Mouse (Mus musculus): ENCODE results near the gene Klf4.

Klf4 gene

DNA sequence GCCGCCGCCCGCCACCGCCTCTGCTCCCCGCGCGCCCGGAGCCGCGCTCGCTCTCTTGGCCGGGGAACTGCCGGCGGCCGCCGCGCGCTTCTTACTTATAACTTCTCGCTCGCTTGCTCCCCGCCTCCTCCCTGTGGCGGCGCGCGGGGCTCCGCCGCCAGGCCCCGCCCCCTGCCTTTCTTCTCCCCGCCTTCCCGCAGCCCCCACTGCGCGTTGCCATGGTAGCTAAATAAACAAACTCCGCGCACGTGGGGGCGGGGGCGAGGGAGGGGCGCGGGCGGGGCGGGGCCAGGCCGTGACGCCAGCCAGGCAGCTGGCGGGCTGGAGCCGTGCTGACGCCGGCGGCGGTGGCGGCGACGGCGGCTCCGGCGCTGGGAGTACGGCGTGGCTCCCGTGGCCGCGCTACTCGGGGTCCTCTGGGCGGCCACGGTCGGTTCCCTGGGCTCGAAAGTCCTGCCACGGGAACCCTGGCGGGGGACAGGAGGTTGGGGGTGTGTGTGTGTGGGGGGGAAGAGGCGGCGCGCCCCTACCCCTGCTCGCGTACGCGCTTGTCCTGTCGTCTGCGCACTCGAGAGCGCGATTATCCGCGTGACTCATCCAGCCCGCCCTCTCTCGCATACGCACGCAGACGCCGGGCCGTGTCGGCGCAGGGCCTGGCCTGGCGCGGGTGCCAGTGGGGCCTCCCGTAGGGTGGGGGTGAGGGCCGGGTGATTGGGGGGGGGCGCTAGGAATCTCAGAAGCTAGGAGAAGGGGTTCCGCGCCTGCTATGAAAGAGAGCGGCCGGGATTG lies at the start of gene Klf4:
Klf4 (minus strand) TSS at position 60 of the 789 bp plus-strand sequence.
- DNase-seq (ENCODE audit: low read depth, low spot score) = peak; percentile 94

GRCm38 (mm10) chr4:55571432-55571831 lies 39.2 kb upstream of the Klf4 start:
- DNase-seq (ENCODE audit: low read depth, low spot score) = no peak

GRCm38 (mm10) chr4:55567986-55568385 lies 35.7 kb upstream of the Klf4 start:
- DNase-seq (ENCODE audit: low read depth, low spot score) = no peak

- DNase-seq (ENCODE audit: low read depth, low spot score) = no peak
Observed at GRCm38 (mm10) chr4:55567575-55567974, 35.3 kb upstream of the Klf4 start.

GRCm38 (mm10) chr4:55564317-55564716 lies 32.1 kb upstream of the Klf4 start:
- no peak for DNase-seq (ENCODE audit: low read depth, low spot score)

- DNase-seq (ENCODE audit: low read depth, low spot score) = no peak
Observed at GRCm38 (mm10) chr4:55563050-55563449, 30.8 kb upstream of the Klf4 start.

GRCm38 (mm10) chr4:55562062-55562461 lies 29.8 kb upstream of the Klf4 start:
- no peak for DNase-seq (ENCODE audit: low read depth, low spot score)

DNA sequence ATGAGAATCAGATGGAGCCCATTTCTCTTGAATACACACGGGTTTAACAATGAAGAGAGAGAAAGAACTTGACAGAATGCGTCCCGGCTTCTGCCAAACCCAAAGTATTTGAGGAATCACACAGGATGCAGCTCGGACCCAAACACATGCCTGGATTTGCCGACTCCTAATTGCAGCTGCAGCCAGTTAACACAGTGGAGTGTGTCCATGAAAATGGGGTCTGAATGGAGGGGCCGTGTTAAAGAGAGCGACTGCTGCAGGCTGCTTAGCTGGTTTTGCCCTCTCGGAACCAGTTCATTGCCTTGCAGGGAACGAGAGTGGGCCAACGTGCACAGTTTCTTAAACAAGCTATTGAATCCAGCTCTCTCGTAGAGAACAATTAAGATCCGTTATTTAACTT lies 14.6 kb upstream of the Klf4 start:
- no peak for DNase-seq (ENCODE audit: low read depth, low spot score)

- DNase-seq (ENCODE audit: low read depth, low spot score) = no peak
Observed at GRCm38 (mm10) chr4:55542753-55543152, 10.5 kb upstream of the Klf4 start.

DNA sequence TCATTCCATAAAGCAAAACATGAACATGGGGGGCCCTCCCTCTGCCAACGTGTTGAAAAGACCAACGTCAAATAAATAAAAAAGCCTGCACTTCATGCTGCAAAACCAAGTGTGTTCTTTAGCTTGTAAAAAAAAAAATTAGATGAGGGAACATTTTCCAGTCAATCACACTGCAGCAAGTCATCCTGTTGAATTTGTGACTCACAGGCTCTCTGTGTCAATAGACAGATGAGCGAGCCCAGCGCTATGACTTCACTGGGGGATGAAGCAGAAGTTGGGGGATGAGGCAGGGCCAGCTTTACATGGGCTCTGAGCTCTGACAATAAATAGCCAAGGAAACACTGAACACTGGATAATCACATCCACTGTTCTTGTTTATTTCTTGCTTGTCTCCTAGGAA lies 9.4 kb upstream of the Klf4 start:
- DNase-seq (ENCODE audit: low read depth, low spot score) = no peak

DNA sequence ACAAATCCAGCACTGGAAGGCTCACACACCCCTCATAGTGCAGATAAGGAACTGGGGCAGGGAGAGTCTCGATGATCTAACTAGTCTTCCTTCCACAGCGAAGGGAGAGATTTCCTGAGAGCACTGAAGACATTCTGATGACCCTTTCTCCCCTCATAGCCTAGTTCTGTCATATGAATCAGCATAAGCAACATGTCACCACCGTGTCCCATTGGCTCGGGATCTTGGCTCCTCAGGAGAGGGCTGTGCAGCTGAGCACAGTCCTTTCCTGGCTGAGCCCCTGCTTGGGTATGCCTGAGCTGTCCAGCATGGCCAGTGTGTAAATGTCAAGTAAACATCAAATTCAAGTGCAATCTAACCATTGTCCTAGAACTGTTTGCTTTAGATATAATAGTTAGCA lies 9.0 kb upstream of the Klf4 start:
- DNase-seq (ENCODE audit: low read depth, low spot score) = no peak

DNA sequence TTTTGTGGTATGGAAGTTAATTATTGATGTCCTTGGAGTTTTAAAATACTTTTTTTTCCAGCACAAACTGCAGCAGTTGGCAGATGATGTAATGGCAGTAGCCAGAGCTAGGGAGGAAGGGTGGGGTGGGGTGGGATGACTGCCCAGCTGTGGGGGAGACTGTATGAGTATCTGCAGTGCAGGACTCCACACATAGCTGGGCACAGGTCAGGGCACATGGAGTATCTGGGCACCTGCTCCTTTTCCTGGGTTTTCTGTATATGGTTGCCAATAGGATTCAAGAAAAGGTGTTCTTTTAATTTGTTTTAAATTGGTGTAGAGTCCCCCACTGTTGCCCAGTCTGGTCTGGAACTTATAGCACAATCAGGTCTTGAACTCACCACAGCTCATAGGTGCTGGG lies 2.7 kb upstream of the Klf4 start:
- no peak for DNase-seq (ENCODE audit: low read depth, low spot score)

DNA sequence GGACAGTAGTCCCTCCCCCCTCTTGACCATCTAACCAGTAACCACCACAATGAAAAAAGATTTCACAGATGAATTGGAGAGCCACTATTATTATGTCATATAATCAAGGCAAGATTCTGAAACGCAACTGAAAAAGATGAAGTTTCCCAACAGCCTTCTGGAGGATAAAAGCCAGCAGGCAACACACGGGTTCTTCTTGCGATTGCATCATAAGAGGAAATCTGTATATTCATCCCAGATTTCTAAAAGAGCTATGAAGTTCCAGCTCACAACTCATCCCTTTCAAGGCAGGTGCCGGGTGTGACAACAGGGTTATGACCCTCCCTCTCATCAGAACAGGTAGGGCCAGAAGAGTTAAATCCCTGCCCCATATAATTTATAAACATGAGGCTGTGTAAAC lies 2.2 kb upstream of the Klf4 start:
- DNase-seq (ENCODE audit: low read depth, low spot score) = no peak

DNA sequence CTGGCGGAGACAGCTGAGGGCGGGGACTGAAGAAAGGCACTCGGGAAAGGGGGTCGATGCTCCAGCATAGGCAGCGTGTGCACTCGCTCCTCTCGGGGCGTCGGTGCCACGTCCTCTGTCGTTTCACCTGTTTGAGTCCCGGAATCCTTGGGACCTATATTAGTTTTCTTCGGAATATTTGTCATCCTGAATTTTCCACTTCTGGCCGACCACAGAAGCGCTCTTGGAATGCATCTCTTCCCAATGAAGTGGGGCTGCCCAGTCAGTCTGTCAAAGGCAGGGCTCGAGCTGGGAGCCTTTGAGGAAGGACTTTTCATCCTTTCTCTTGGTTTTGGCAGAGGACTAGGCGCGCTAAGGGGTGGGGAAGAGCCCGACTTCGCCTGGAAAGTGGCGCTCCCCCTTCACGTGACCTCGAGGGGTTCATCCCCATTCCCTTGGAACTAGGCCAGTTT lies 1.6 kb upstream of the Klf4 start:
- DNase-seq (ENCODE audit: low read depth, low spot score) = peak; percentile 33

- DNase-seq (ENCODE audit: low read depth, low spot score) = no peak
Observed at GRCm38 (mm10) chr4:55533196-55533802, 1.0 kb upstream of the Klf4 start.

GRCm38 (mm10) chr4:55531856-55532406 lies 335 bp downstream of the Klf4 start:
- DNase-seq (ENCODE audit: low read depth, low spot score) = no peak

DNA sequence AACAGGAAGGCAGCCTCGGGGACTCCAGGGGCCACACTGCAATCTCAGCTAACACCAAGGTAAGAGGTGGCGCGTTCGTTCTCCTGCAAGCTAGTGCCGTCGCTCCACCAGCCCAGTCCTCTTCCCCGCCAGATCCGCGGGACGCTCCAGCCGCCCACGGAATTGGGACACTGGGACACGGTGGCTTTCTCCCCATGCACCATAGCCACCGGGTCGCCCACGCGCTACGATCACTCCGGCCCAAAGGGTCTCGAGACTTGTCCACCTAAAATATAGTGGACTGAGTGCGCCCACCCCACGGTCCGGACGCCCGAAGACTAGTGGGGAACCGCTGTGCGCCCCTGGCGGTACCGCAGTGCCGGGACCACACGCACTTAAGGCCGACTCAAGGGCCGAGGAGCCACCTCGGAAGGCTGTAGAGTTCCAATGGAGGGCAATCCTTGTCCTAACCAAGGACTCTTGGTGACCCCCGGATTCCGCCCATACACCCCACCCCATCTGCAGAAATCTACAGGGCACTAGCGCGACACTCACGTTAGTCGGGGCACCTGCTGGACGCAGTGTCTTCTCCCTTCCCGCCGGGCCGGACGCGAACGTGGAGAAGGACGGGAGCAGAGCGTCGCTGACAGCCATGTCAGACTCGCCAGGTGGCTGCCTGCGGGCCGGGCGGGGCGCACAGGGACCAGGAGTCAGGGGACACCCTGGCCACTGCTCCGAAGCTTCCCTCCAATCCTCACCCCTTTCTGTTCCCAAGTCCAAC lies 990 bp downstream of the Klf4 start:
- peak; percentile 31 for DNase-seq (ENCODE audit: low read depth, low spot score)

DNA sequence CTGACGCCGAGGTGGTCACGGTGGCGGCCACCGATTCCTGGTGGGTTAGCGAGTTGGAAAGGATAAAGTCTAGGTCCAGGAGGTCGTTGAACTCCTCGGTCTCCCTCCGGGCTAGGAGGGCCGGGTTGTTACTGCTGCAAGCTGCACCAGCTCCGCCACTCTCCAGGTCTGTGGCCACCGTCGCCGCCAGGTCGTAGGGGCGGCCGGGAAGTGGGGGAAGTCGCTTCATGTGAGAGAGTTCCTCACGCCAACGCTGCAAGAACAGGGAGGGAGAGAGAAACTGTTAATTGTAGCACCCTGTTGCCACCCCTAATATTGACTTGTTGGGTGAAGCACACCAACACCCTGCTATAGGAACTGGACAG lies 1.6 kb downstream of the Klf4 start:
- DNase-seq (ENCODE audit: low read depth, low spot score) = no peak

DNA sequence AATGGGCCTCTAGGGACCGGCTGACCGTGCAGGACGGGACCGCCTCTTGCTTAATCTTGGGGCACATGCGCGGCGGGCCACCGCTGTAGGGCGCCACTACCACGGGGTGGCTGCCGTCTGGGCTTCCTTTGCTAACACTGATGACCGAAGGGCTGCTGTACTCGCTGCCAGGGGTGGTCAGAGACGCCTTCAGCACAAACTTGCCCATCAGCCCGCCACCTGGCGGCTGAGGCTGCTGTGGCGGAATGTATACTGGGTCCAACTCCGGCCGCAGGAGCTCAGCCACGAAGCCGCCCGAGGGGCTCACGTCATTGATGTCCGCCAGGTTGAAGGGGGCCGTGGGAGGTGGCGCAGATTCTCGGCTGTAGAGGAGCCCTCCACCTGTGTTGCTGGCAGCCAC lies 2.0 kb downstream of the Klf4 start:
- DNase-seq (ENCODE audit: low read depth, low spot score) = peak; percentile 64

DNA sequence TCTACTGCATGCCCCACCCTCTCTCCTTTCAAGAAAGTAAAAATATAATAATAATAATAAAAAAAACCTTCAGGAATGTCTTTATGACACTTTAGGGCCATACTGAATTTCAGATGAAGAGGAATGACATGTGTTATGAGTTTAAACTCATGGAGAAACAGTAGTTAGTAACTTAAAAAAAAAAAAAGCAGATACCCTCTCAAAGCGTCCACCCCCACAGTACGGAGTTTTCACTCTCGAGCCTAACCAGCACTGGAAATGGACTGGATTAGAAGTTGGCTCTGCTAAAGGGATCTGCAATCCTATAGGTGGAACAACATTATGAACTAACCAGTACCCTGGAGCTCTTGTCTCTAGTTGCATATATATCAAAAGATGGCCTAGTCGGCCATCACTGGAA lies 3.9 kb downstream of the Klf4 start:
- DNase-seq (ENCODE audit: low read depth, low spot score) = no peak

DNA sequence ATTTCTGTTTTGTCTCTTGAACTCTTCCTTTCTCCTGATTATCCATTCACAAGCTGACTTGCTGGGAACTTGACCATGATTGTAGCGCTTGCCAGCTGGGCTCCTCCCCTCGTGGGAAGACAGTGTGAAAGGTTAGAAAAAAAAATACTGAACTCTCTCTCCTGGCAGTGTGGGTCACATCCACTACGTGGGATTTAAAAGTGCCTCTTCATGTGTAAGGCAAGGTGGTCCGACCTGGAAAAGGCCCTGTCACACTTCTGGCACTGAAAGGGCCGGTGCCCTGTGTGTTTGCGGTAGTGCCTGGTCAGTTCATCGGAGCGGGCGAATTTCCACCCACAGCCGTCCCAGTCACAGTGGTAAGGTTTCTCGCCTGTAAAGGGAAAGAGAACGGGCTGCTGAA lies 4.3 kb downstream of the Klf4 start:
- no peak for DNase-seq (ENCODE audit: low read depth, low spot score)

Measured in ES-CJ7 (cell line).